Mouse (Mus musculus): Measurements from ENCODE around the gene Ttc28.

The Ttc28 gene

DNA sequence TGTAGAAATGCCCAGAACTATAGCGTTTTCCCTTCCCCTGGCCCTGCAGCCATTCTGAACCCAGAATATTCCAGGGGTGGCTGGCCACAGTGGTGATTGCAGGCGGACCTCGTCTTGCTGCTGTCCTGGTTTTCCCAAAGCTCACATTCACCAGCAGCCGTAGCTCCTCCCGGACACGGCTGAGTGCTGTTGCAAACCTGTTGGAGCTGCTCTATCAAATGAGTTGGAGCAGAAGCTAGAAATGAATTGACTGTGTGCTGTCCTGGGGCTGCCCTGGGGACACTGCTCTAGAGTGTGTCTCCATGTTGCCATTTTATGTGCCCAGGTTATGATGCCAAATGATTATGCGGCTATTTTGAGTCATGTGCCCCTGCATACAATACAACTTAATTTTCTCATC, 254.2 kb downstream of the Ttc28 start:
- no peak for DNase-seq (ENCODE audit: low spot score)

GRCm38 (mm10) chr5:111137283-111137682, 257.7 kb downstream of the Ttc28 start:
- no peak for DNase-seq (ENCODE audit: low spot score)

GRCm38 (mm10) chr5:111137742-111138141, 258.1 kb downstream of the Ttc28 start:
- no peak for DNase-seq (ENCODE audit: low spot score)

DNA sequence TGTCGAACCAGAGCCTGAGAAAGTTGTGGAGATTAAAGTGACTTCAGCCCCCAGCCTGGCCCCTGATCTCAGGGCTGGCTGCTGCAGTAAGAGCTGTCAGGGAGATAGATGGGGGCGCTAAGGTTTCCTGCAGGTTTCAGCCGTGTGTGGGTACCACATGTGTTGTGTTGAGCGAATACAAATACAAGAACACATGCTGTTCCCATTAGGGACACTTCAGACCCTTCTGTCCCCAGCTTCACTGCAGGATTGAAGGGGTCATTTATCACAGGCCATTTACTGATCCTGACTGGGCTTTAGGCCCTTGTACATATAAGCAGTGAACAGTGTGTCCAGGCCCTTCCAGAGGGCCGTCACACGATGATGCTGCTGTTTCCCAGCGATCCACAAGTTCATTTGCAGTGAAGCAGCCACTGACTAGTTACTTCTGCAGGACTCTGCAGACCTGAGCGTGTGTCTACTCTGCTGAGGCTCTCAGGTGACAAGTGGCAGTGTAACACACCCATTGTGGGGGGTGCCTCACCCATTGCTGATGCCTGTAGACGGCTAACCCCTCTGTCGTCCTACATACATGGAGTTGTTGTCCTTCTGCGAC, 258.7 kb downstream of the Ttc28 start:
- DNase-seq (ENCODE audit: low spot score), result no peak

DNA sequence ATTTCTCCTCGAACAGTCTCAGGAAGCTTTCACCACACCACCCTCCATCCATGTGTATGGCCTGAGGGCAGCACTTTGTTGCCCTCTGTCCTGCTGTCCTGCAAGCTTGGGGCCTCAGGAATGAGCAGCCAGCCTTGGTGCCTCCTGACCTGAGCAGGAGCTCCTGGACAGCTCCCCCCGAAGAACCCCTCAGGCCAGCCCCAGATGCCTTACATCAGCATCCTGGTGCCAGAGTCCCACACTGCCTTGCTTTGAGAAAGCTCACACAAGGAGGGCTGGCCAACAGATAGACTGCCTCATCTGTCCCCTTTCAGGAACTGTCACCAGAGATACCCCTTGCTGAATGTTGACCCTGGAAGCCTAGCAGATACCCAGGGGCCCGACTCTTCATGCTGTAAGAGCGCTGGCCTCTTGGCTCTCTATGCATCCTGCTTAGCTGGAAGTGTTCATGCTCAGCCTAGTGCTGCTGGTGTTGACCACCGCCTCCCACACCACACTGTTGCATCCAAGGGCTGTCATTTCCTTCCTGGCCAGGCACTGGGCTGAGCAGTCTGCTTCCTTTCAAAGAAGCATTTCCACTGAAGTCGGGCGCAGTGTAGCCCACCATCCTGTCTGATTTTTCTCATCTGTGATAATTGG, 259.4 kb downstream of the Ttc28 start:
- DNase-seq (ENCODE audit: low spot score), result no peak

DNA sequence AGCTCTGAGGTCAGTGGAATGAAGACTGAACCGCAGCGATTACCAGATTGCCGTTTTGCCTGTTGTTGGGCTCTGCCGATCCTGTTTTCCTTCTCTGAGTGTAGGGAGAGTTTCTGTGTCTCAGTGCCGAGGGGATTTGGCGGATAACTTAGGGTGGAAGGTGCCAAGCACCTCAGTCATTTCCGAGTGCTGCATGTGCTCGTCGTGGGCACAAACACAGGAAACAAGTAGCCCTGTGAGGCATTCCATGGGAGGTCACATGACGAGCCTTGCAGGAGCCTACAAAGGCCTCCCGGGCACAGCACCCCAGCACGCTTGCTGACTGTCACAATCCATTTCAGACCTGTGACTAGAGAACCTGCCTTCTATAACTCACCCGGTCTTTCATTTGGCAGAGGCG, 260.0 kb downstream of the Ttc28 start:
- no peak for DNase-seq (ENCODE audit: low spot score)

DNA sequence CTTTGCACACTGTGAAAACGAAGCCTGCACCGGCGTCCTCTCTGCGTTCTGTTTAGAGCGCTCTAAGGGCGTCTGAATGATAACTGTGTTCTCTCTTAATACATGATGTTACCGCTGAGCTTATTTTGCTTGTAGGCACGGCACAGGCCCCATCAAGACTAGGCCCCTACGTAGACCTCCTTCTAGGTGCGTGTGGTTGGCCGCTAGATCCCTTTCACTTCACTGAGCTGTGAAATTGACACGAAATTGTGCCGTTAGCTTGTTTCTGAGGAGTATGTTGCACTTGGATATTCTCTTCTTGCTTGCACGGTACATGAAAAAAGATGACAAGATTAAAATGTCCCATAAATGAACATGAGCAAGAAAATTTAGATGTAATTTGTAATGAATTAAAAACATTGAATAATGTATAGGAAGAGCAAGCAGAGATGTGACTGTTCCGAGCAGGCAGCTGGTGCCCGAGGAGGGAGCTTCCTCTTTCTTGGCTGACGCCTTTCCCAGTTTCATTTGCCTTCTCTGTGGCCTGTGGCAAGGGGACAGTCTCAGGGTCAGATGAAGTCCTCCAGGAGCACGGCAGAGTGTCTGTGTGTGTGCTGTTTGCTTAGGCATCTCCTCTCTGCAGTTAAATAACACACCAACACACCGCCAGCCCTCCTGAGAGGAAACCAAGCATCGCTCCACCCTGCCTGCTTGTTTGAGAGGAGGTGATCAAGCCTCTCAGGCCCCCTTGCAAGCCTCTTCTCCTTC, 261.7 kb downstream of the Ttc28 start:
- DNase-seq (ENCODE audit: low spot score), result no peak

- no peak for DNase-seq (ENCODE audit: low spot score)
Measured at GRCm38 (mm10) chr5:111142837-111143236, 263.2 kb downstream of the Ttc28 start.

DNA sequence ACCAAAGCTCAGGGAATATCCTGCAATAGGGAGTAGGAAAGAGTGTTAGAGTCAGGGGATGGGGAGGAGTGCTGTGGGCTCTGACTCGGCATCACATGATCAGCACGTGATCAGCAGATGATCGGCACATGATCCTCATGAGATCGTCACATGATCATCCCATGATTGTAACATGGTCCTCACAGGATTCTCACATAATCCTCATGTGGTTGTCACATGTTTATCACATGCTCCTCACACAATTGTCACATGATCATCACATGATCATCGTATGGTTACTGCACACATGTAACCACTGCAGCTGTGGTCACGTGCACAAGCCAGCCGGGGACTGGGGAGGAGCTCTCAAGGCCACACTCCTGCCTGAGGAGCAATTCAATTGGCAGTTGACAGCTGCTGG, 264.8 kb downstream of the Ttc28 start:
- no peak for DNase-seq (ENCODE audit: low spot score)

DNA sequence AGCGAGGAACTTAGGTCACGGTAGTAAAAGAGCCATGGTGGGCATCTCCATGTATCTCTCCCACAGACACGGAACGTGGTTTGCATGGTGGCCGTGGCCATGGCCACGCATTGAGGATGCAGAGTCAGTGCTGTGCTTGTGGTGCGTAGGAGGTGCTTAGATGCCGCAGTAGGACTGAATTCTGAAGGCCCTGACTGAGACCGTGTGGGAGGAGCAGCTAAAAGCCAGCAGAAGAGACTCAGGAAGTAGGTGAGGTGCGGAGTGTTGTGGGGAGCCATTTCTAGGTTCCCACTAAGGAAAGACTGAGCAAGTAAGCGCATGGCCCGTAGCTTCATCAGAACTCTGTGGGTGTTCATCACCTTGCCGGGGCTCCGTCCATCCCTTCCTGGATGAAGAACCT, 271.0 kb downstream of the Ttc28 start:
- DNase-seq (ENCODE audit: low spot score), result no peak

DNA sequence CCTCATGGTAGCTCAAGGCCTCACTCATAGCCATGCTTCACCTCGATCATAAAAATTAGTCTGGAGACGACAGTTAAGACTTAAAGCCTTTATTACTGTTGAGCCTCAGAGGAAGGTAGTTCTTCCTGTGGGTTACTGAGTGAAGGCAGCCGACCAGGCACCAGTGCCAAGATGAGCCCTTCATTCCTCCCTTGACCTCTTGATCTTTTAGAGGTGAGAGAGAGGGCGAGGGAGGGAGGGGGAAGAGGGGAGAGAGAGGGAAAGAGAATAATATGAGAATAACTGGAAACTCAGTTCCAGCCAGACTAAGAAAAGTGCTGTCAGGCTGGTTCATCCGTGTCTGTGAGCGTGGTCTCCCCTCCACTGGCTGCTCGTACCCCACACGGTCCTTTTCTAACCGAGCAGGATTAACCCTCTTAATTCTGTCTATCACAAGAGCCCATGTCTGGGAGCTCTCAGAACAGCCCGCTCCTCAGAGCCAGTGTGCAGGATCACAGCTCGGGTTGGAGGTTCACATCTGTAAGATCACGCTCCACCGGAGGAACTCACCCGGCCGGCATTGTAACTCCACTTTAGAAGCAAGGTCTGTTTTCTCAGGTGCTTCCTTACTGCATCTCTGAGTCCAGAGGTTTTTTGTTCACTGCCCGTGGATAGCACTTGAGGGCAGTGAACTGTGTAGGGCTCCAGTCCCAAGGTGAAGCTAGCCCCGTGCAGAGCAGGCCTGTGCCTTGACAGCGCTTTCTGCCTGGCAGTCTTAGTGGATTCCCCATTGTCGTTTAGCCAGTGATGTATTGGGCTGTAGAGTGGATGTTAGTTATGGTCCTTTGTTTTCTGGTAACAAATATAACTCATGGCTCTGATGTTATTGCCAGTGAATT, 272.5 kb downstream of the Ttc28 start:
- DNase-seq (ENCODE audit: low spot score), result no peak

- DNase-seq (ENCODE audit: low spot score), result peak; percentile 41
Measured at GRCm38 (mm10) chr5:111154586-111154985, 275.0 kb downstream of the Ttc28 start.

GRCm38 (mm10) chr5:111155271-111155670, 275.7 kb downstream of the Ttc28 start:
- no peak for DNase-seq (ENCODE audit: low spot score)

GRCm38 (mm10) chr5:111155928-111156327, 276.3 kb downstream of the Ttc28 start:
- DNase-seq (ENCODE audit: low spot score), result no peak

DNA sequence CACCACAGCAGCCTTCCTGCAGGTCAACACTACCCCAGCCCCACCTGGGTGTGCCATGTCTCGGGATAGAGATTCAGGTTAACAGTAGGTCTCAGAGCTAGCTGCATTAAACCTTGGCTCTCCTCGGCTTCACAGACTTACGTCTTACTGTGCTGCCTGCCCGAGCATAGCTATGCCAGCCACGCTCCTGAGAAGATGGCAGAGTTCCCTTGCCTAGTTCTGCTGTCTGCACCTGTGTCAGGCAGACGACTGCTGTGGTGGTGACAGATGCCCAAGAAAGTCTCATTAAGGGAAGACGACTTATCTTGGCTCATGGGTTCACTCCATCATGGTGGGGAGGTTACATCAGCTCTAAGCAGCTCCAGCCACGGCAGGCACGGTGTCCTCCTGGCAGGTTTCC, 278.7 kb downstream of the Ttc28 start:
- DNase-seq (ENCODE audit: low spot score), result no peak

DNA sequence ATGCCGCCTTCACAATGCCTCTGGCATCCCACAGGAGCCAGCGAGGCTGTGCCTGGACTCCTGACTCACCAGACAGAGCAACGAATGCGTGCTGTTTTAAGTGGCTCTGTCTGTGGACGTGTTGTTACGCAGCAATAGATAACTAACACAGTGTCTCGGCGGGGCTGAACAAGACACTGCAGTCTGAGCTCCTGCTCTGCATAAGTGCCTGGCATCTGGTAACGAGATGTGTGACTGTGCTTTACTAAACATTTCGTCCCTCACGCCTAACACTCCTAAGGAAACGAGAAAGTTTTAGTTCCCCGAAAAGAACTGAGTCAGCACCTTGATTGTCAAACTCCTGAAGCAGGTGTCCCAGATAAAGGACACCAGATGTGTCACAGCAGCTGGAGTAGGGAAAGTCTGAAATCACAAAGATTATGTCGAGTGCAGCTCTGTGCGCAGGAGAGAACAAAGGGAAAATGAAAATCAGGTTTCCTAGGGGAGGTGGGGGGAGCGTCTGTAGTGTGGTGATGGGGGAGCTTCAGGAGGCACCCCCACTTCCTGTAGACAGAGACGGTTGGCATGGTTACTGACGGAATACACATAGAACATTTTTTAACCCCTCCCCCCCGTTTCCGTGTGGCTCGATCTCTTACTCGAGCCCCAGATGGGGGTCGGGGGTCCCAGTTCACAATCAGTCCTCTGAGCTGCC, 280.2 kb downstream of the Ttc28 start:
- DNase-seq (ENCODE audit: low spot score), result no peak

- no peak for DNase-seq (ENCODE audit: low spot score)
Measured at GRCm38 (mm10) chr5:111161146-111161930, 281.7 kb downstream of the Ttc28 start.

GRCm38 (mm10) chr5:111162857-111163256, 283.3 kb downstream of the Ttc28 start:
- DNase-seq (ENCODE audit: low spot score), result no peak

- peak; percentile 22 for DNase-seq (ENCODE audit: low spot score)
Measured at GRCm38 (mm10) chr5:111163377-111163776, 283.8 kb downstream of the Ttc28 start.

DNA sequence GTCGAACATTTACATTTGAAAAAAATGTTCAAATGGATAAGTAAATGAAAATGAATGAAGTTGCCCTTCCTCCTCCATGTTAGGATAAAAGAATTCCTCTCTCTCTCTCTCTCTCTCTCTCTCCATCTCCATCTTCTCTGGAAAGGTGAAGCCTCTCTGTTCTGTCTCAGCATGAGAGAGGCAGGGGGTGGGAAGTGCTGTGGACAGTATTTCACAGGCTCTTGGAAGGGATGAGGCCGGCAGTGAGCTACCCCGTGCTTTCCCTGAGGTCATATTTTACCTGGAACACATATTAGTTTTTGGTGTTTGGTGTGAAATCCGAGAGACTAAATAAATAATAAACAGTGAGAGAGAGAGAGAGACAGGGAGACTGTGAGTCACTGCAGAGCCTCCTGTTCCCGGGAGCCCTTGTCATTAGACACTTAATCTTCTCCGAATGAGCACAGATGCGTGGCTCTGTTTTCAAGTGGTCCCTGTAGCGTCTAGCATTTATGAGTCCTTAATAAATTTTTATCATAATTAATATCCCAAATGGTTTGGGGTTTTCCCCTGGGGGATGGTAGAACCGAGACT, 284.8 kb downstream of the Ttc28 start:
- no peak for DNase-seq (ENCODE audit: low spot score)

GRCm38 (mm10) chr5:111170383-111170782, 290.8 kb downstream of the Ttc28 start:
- no peak for DNase-seq (ENCODE audit: low spot score)
